Comparison of ENCODE assay signal across 9 mouse cellular contexts in the genomic region with DNA sequence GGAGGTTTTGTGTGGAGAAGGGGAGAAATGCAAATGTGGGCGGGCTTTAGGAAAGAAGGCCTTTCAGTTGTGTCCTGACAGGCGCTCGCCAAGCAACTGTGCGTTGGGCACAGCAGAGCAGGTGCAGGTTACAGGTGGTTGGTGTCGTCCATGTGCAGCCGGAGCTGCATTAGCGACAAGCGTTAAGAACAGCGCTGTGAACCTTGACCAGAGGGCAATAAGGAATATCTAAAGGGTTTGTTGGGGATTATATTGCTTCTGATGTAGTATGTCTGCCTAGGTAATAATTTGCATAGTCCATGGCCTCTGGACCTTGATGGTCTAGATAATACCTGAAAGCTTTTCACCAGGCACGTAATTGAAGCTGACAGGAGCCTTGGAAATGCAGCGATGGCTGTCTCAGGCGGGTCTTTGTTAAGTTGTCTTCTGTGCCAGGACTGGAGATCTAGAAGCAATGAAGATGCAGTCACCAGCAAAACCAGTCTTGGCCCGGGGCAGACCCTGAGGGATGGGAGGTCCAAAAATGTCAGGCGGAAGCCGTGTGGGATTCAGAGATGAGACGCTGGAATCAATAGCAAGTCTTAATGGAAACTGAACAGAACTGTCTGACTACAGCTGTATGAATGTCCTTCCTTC. TPM values are rescaled to one million over a fixed set of nuclear protein-coding genes. Genes with fewer than 3 reads are reported as not detected.
DNase-seq lines count a peak whose midpoint lies in the region; ATAC-seq and TF ChIP-seq lines count a peak whose summit lies in the region.
"Had no signal": no experiment of that assay in that cellular context is flagged by ENCODE, and none has a peak within 500 bp of the region (broad histone marks: within the 10 kb centered on the region; RNA-seq: fewer than 3 reads in every experiment).

No protein-coding gene starts in this region.

- ATAC-seq in heart, embryonic 12.5 days (ENCODE audit: insufficient number of reproducible peaks, low FRiP score), result no peak

- peaks cover 45% of the 10 kb centered on the region for H3K4me1 ChIP-seq in heart, embryonic 12.5 days (replicated peaks)
- peaks cover 15% of the 10 kb centered on the region for H3K4me1 ChIP-seq in testis, adult 2 months (ENCODE audit: control insufficient read depth, insufficient read depth, low read length)

- no peak overlapping the region for H3K4me3 ChIP-seq in heart, embryonic 12.5 days
- H3K4me3 ChIP-seq in testis, adult 2 months (ENCODE audit: control insufficient read depth, low read depth, low read length), result peak overlapping the region; percentile 74

- H3K36me3 ChIP-seq in heart, embryonic 12.5 days, result no peaks in the 10 kb centered on the region
- peaks cover 5% of the 10 kb centered on the region for H3K36me3 ChIP-seq in testis, adult 2 months (ENCODE audit: control insufficient read depth, insufficient read depth, low read length)

- intact Hi-C loops in heart, postnatal 25 days (cut with DNase I), result no loop called here

- H3K4me2 ChIP-seq in heart, embryonic 12.5 days, result 0 out of 2 replicates have a peak overlapping the region, but pooled peaks have one; percentile 26

- H3K9ac ChIP-seq in heart, embryonic 12.5 days, result no peak overlapping the region

- WGBS in heart, embryonic 12.5 days, result 90% methylated on average over 16 of the region's 16 CpGs

- no peaks in the 10 kb centered on the region for H3K27me3 ChIP-seq in heart, embryonic 12.5 days (replicated peaks)
- no peaks in the 10 kb centered on the region for H3K27me3 ChIP-seq in testis, adult 2 months (ENCODE audit: control insufficient read depth, insufficient read depth, low read length)

- H3K27ac ChIP-seq in heart, embryonic 12.5 days (ENCODE audit: poor library complexity, severe bottlenecking), result no peak overlapping the region
- H3K27ac ChIP-seq in testis, adult 2 months (ENCODE audit: control insufficient read depth, insufficient read depth, low read depth, low read length), result no peak overlapping the region

- 0 out of 2 replicates have a peak, but pooled peaks cover 2% of the 10 kb centered on the region for H3K9me3 ChIP-seq in heart, embryonic 12.5 days (replicated peaks)

- no peak for TF ChIP-seq POLR2A in testis, adult 2 months (IDR thresholded peaks at IDR 0.05; ENCODE audit: control insufficient read depth, low read depth, low read length)

- no peak for TF ChIP-seq CTCF in testis, adult 2 months (IDR thresholded peaks at IDR 0.05; ENCODE audit: control insufficient read depth, insufficient read depth, insufficient replicate concordance, low read depth, low read length)

- no peak for DNase-seq in heart, postnatal 25 days (ENCODE audit: low spot score)
- no peak for DNase-seq in testis, postnatal 10 days (ENCODE audit: low spot score)
- peak; percentile 36 for DNase-seq in kidney, postnatal 14 days
- DNase-seq in yolk sac, embryonic 10.5 days (ENCODE audit: low spot score), result peak; percentile 55
- no peak for DNase-seq in right cerebral cortex, postnatal 4 days
- no peak for DNase-seq in thymus, postnatal 36 days
- DNase-seq: heart, postnatal 10 days had no signal

RNA-seq across cellular contexts. Expression of gene Ssx2ip, which starts 2.8 kb away (rescaled TPM):
- 24.4 and 26.0 TPM in 2 replicates for polyA plus RNA-seq in heart, embryonic 12.5 days (2016; fragmentation: Nextera tagmentation; extraction: Ambion mirVana)
- 10 to 100 TPM; 12.4 to 12.5 TPM for total RNA-seq in heart, postnatal 25 days (2021)
- 91.9 and 94.7 TPM in 2 replicates for polyA plus RNA-seq in testis, adult 2 months (2012; rRNA removed)

RNA-seq across cellular contexts. Expression of gene Ctbs, which starts 42.4 kb away (rescaled TPM):
- 11.3 and 11.8 TPM in 2 replicates for polyA plus RNA-seq in heart, embryonic 12.5 days (2016; fragmentation: Nextera tagmentation; extraction: Ambion mirVana)
- 1 to 10 TPM; 4.2 to 4.4 TPM for total RNA-seq in heart, postnatal 25 days (2021)
- polyA plus RNA-seq in testis, adult 2 months (2012; rRNA removed), result 1.0 and 1.6 TPM in 2 replicates

Comparison
In these comparisons a context has a peak if more than half of its experiments do, and no peak if none do; other contexts are left out.
1. DNase-seq: peak in kidney, postnatal 14 days (single experiment) and yolk sac, embryonic 10.5 days (single experiment); none in heart, postnatal 25 days (single experiment), testis, postnatal 10 days (single experiment), right cerebral cortex, postnatal 4 days (single experiment) and thymus, postnatal 36 days (0 of 2).